25 mouse cellular contexts compared by ENCODE assay signal in genomic region chr2:178326067-178326466, GRCm38 (mm10).
DNase-seq lines count a peak whose midpoint lies in the region; ATAC-seq and TF ChIP-seq lines count a peak whose summit lies in the region.
"Had no signal": no experiment of that assay in that cellular context is flagged by ENCODE, and none has a peak within 500 bp of the region (broad histone marks: within the 10 kb centered on the region; RNA-seq: fewer than 3 reads in every experiment).

No protein-coding gene starts in this region.

- H3K36me3 ChIP-seq in heart, embryonic 10.5 days, result no peaks in the 10 kb centered on the region
- H3K36me3 ChIP-seq in midbrain, embryonic 15.5 days (replicated peaks), result no peaks in the 10 kb centered on the region
- no peaks in the 10 kb centered on the region for H3K36me3 ChIP-seq in midbrain, embryonic 14.5 days (ENCODE audit: control insufficient read depth, insufficient read depth, low read length)
- H3K36me3 ChIP-seq: embryonic facial prominence, embryonic 13.5 days; forebrain, embryonic 12.5 days; forebrain, embryonic 15.5 days; G1E; heart, embryonic 12.5 days; heart, embryonic 15.5 days; hindbrain, embryonic 10.5 days had no signal

- DNase-seq in cerebellum, adult 9-11 months, result peak; percentile 13
- no peak for DNase-seq in cerebellum, postnatal 10 days
- peak; percentile 71 for DNase-seq in heart, embryonic 10.5 days (ENCODE audit: low spot score)
- no peak for DNase-seq in heart, adult 9 months (ENCODE audit: low spot score in 2 of 2)
- no peak for DNase-seq in midbrain, embryonic 14.5 days
- DNase-seq: adrenal gland, postnatal 10 days; adrenal gland, postnatal 36 days; B cell, adult 2 months; cerebellum, postnatal 14 days; gastrocnemius, adult 2 months; gastrocnemius, postnatal 14 days; heart, postnatal 36 days; kidney, adult 11 months had no signal

- no peaks in the 10 kb centered on the region for H3K9me3 ChIP-seq in heart, embryonic 10.5 days
- H3K9me3 ChIP-seq in midbrain, embryonic 15.5 days, result no peaks in the 10 kb centered on the region
- no peaks in the 10 kb centered on the region for H3K9me3 ChIP-seq in midbrain, embryonic 14.5 days (ENCODE audit: control insufficient read depth, low read length)
- H3K9me3 ChIP-seq: embryonic facial prominence, embryonic 13.5 days; forebrain, embryonic 12.5 days; forebrain, embryonic 15.5 days; heart, embryonic 12.5 days; heart, embryonic 15.5 days; hindbrain, embryonic 10.5 days had no signal

- 90% methylated on average over 10 of the region's 10 CpGs for WGBS in heart, embryonic 10.5 days
- 92% methylated on average over 10 of the region's 10 CpGs for WGBS in midbrain, embryonic 15.5 days
- 95% methylated on average over 10 of the region's 10 CpGs for WGBS in midbrain, embryonic 14.5 days
- WGBS in olfactory bulb, adult 2 months, result 92% methylated on average over 10 of the region's 10 CpGs

- H3K4me1 ChIP-seq in heart, embryonic 10.5 days, result peaks cover 26% of the 10 kb centered on the region
- H3K4me1 ChIP-seq in midbrain, embryonic 15.5 days, result peaks cover 35% of the 10 kb centered on the region
- peaks cover 27% of the 10 kb centered on the region for H3K4me1 ChIP-seq in midbrain, embryonic 14.5 days (ENCODE audit: control insufficient read depth, insufficient read depth, low read length)
- H3K4me1 ChIP-seq in olfactory bulb, adult 2 months (ENCODE audit: control insufficient read depth, insufficient read depth, low read length), result peaks cover 31% of the 10 kb centered on the region

- H3K27me3 ChIP-seq in heart, embryonic 10.5 days (ENCODE audit: insufficient read depth, poor library complexity, severe bottlenecking), result 0 out of 2 replicates have a peak, but pooled peaks cover 4% of the 10 kb centered on the region
- H3K27me3 ChIP-seq in midbrain, embryonic 15.5 days (replicated peaks), result no peaks in the 10 kb centered on the region
- no peaks in the 10 kb centered on the region for H3K27me3 ChIP-seq in midbrain, embryonic 14.5 days (ENCODE audit: control insufficient read depth, insufficient read depth, low read length)
- H3K27me3 ChIP-seq: embryonic facial prominence, embryonic 13.5 days; forebrain, embryonic 12.5 days; forebrain, embryonic 15.5 days; heart, embryonic 12.5 days; heart, embryonic 15.5 days; Patski had no signal

- H3K4me3 ChIP-seq in heart, embryonic 10.5 days, result no peak overlapping the region
- H3K4me3 ChIP-seq in midbrain, embryonic 15.5 days, result no peak overlapping the region
- no peak overlapping the region for H3K4me3 ChIP-seq in midbrain, embryonic 14.5 days (replicated peaks; ENCODE audit: low read depth, low read length)
- H3K4me3 ChIP-seq in olfactory bulb, adult 2 months (ENCODE audit: insufficient read depth, low read depth, low read length), result no peak overlapping the region
- H3K4me3 ChIP-seq: embryonic facial prominence, embryonic 13.5 days; erythroblast, embryonic 14.5 days; forebrain, embryonic 12.5 days; forebrain, embryonic 15.5 days; gastrocnemius, adult 2 months; heart, embryonic 12.5 days; heart, embryonic 15.5 days; hindbrain, embryonic 10.5 days had no signal

- TF ChIP-seq POLR2A in olfactory bulb, adult 2 months (IDR thresholded peaks at IDR 0.05; ENCODE audit: insufficient read depth, low read depth, low read length), result no peak

- no peak for ATAC-seq in midbrain, embryonic 15.5 days (replicated peaks)
- no peak for ATAC-seq in midbrain, embryonic 14.5 days (ENCODE audit: low FRiP score, low TSS enrichment)
- ATAC-seq: Patski had no signal

- no peak for TF ChIP-seq CTCF in olfactory bulb, adult 2 months (IDR thresholded peaks at IDR 0.05; ENCODE audit: insufficient read depth, low read depth, low read length)

- H3K4me2 ChIP-seq in midbrain, embryonic 15.5 days, result no peak overlapping the region
- H3K4me2 ChIP-seq in midbrain, embryonic 14.5 days (ENCODE audit: low read length), result no peak overlapping the region
- H3K4me2 ChIP-seq: embryonic facial prominence, embryonic 13.5 days; forebrain, embryonic 12.5 days; forebrain, embryonic 15.5 days; hindbrain, embryonic 14.5 days had no signal

- no peak overlapping the region for H3K27ac ChIP-seq in heart, embryonic 10.5 days
- H3K27ac ChIP-seq in midbrain, embryonic 15.5 days, result peak overlapping the region; percentile 85; the same call in 1 of the 2 replicates
- no peak overlapping the region for H3K27ac ChIP-seq in midbrain, embryonic 14.5 days (replicated peaks; ENCODE audit: low read depth, low read length)
- H3K27ac ChIP-seq in olfactory bulb, adult 2 months (ENCODE audit: insufficient read depth, low read depth, low read length), result peak overlapping the region; percentile 67; the same call in 1 of the 2 replicates
- H3K27ac ChIP-seq: embryonic facial prominence, embryonic 13.5 days; gastrocnemius, adult 2 months; hindbrain, embryonic 10.5 days had no signal

- no peak overlapping the region for H3K9ac ChIP-seq in midbrain, embryonic 15.5 days
- no peak overlapping the region for H3K9ac ChIP-seq in midbrain, embryonic 14.5 days (replicated peaks; ENCODE audit: low read length)
- H3K9ac ChIP-seq: embryonic facial prominence, embryonic 13.5 days; forebrain, embryonic 12.5 days; forebrain, embryonic 15.5 days; heart, embryonic 12.5 days; heart, embryonic 15.5 days; hindbrain, embryonic 14.5 days had no signal

Comparison
In these comparisons a context has a peak if more than half of its experiments do, and no peak if none do; other contexts are left out.
1. DNase-seq: peak in cerebellum, adult 9-11 months (single experiment) and heart, embryonic 10.5 days (single experiment); none in cerebellum, postnatal 10 days (0 of 2), heart, adult 9 months (0 of 2) and midbrain, embryonic 14.5 days (single experiment).
2. H3K27ac ChIP-seq: peak in midbrain, embryonic 15.5 days (single experiment) and olfactory bulb, adult 2 months (single experiment); none in heart, embryonic 10.5 days (single experiment) and midbrain, embryonic 14.5 days (single experiment).